Mouse (Mus musculus) CD4-positive, CD25-positive, alpha-beta regulatory T cell, adult 4 months (primary cell): Measurements from ENCODE around the gene Cln6. TPM values are rescaled to one million over a fixed set of nuclear protein-coding genes. Genes with fewer than 3 reads are reported as not detected.

ENCODE experiments used
- ATAC-seq: one replicate; pipeline ENCODE4 v1.8.0; 2017
- polyA plus RNA-seq, 2 experiments: library from polyadenylated mRNA; unstranded; fragments of 100-300 nt; shearing (Covaris generic); gene quantifications; one replicate each; pipeline ENCODE4 v1.2.1; 2017

Cln6 gene
- polyA plus RNA-seq, 2 experiments from 2014 or later = 9.2 to 10.8 TPM

DNA sequence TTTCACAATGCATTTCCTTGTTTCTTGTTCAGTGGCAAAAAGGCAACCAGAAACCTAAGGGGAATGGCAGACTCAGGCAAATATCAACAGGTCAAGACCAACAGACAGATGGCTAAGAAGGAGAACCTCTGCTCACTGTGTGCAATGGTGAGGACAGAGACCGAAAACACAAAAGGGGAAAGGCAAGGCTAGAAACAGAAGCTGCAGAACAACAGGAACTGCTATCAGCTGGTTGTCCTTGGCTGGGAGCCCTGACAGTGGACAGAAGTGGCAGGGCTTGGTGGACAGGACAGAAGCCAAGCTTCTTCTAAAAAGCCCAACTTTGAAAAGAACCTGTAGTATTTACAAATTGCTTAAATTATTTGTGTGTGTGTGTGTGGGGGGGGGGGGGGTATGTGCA lies 55.9 kb downstream of the Cln6 start:
- no peak for ATAC-seq

Other genes with a start within 250 kb of the Cln6 start
- gene Itga11, start 161.0 kb upstream of the Cln6 start, polyA plus RNA-seq = under 1 TPM; 0.11 to 0.12 TPM
- gene Fem1b, start 26.9 kb upstream of the Cln6 start, polyA plus RNA-seq = 1 to 10 TPM; 3.9 to 4.7 TPM
- gene Calml4, start 19.3 kb downstream of the Cln6 start, polyA plus RNA-seq = 1 to 10 TPM in 1 of 2 experiments, under 1 TPM in 1; 0.63 to 1.0 TPM
- 100 to 1,000 TPM; 160 to 181 TPM for gene Pias1, start 149.1 kb downstream of the Cln6 start, polyA plus RNA-seq